Mouse (Mus musculus): ENCODE measurements around the gene Serf1. TPM values are rescaled to one million over a fixed set of nuclear protein-coding genes. Genes with fewer than 3 reads are reported as not detected.
"Not testable (repeated sequence)": the region's sequence is repeated elsewhere in the genome, so short reads cannot be mapped to it uniquely, and the experiment has no call there.

Serf1 gene
- total RNA-seq (2022), result 10 to 100 TPM in 2 of 4 experiments, 1 to 10 TPM in 2; 7.7 to 20.8 (median 10.1) TPM

GRCm38 (mm10) chr13:100107652-100108472 is at the start of gene Serf1:
Serf1 (plus strand) TSS chr13:100108012.
- DNase-seq, result peak; percentile 61

- no peak for DNase-seq
Observed at GRCm38 (mm10) chr13:100063936-100064335, 43.9 kb upstream of the Serf1 start.

- DNase-seq, result no peak
Observed at GRCm38 (mm10) chr13:100067821-100068220, 40.0 kb upstream of the Serf1 start.

- no peak for DNase-seq
Observed at GRCm38 (mm10) chr13:100071473-100071872, 36.3 kb upstream of the Serf1 start.

- DNase-seq, result no peak
Observed at GRCm38 (mm10) chr13:100098808-100099207, 9.0 kb upstream of the Serf1 start.

- DNase-seq, result no peak
Observed at GRCm38 (mm10) chr13:100103052-100103658, 4.7 kb upstream of the Serf1 start.

GRCm38 (mm10) chr13:100103748-100104254 is 4.0 kb upstream of the Serf1 start, which contains the start of gene Bdp1:
Bdp1 (minus strand) TSS chr13:100104070.
- peak; percentile 87 for DNase-seq

- no peak for DNase-seq
Observed at GRCm38 (mm10) chr13:100112218-100112972, 4.6 kb downstream of the Serf1 start.

GRCm38 (mm10) chr13:100123970-100124369 is 16.2 kb downstream of the Serf1 start:
- no peak for DNase-seq

GRCm38 (mm10) chr13:100124423-100125257 is 16.8 kb downstream of the Serf1 start, which contains the start of gene Smn1:
Smn1 (plus strand) TSS chr13:100124852.
- peak; percentile 92 for DNase-seq

GRCm38 (mm10) chr13:100125258-100125643 is 17.4 kb downstream of the Serf1 start:
- DNase-seq, result no peak

- DNase-seq, result no peak
Observed at GRCm38 (mm10) chr13:100141646-100142314, 34.0 kb downstream of the Serf1 start.

- no peak for DNase-seq
Observed at GRCm38 (mm10) chr13:100152659-100153058, 44.8 kb downstream of the Serf1 start.

- no peak for DNase-seq
Observed at GRCm38 (mm10) chr13:100156624-100157023, 48.8 kb downstream of the Serf1 start.

GRCm38 (mm10) chr13:100161171-100161870 is 53.5 kb downstream of the Serf1 start:
- DNase-seq, result not testable (repeated sequence)

GRCm38 (mm10) chr13:100162467-100162866 is 54.7 kb downstream of the Serf1 start:
- DNase-seq, result not testable (repeated sequence)
